Mouse (Mus musculus): ENCODE measurements around the gene Lst1. TPM values are rescaled to one million over a fixed set of nuclear protein-coding genes. Genes with fewer than 3 reads are reported as not detected.

Gene Lst1
- polyA plus RNA-seq, 1 experiment from 2014 or later = 8.0 TPM

- Histone ChIP-seq H3K9me3 (replicated peaks; ENCODE audit: control insufficient read depth, low read length) (no peaks in the 10 kb centered on the region), H3K4me2 (ENCODE audit: low read length) (no peak overlapping the region), H3K4me1 (ENCODE audit: control insufficient read depth, insufficient read depth, low read length) (no peaks in the 10 kb centered on the region), H3K4me3 (ENCODE audit: low read depth, low read length) (no peak overlapping the region), H3K9ac (ENCODE audit: low read length) (no peak overlapping the region), H3K36me3 (ENCODE audit: control insufficient read depth, insufficient read depth, low read length) (no peaks in the 10 kb centered on the region), H3K27ac (ENCODE audit: low read depth, low read length) (no peak overlapping the region), H3K27me3 (replicated peaks; ENCODE audit: control insufficient read depth, insufficient read depth, low read length) (no peaks in the 10 kb centered on the region)
- 86% methylated on average over 5 of the region's 5 CpGs for WGBS
- ATAC-seq (no peak), DNase-seq (ENCODE audit: low spot score) (no peak)
These were observed 8.1 kb downstream of the Lst1 start for GRCm38 (mm10) chr17:35180093-35180492.

- H3K27me3 ChIP-seq (replicated peaks; ENCODE audit: control insufficient read depth, insufficient read depth, low read length) = no peaks in the 10 kb centered on the region
- peak; percentile 59 for DNase-seq (ENCODE audit: low spot score)
- no peaks in the 10 kb centered on the region for H3K4me1 ChIP-seq (ENCODE audit: control insufficient read depth, insufficient read depth, low read length)
- H3K9me3 ChIP-seq (replicated peaks; ENCODE audit: control insufficient read depth, low read length) = no peaks in the 10 kb centered on the region
- no peaks in the 10 kb centered on the region for H3K36me3 ChIP-seq (ENCODE audit: control insufficient read depth, insufficient read depth, low read length)
- no peak overlapping the region for H3K4me2 ChIP-seq (ENCODE audit: low read length)
- H3K27ac ChIP-seq (ENCODE audit: low read depth, low read length) = no peak overlapping the region
- no peak overlapping the region for H3K4me3 ChIP-seq (ENCODE audit: low read depth, low read length)
- no peak overlapping the region for H3K9ac ChIP-seq (ENCODE audit: low read length)
- ATAC-seq = 0 out of 2 replicates have a peak, but pooled peaks have one; percentile 32
- WGBS = 9% methylated on average over 5 of the region's 5 CpGs
These were observed 9.7 kb downstream of the Lst1 start for GRCm38 (mm10) chr17:35178528-35178927.

DNA sequence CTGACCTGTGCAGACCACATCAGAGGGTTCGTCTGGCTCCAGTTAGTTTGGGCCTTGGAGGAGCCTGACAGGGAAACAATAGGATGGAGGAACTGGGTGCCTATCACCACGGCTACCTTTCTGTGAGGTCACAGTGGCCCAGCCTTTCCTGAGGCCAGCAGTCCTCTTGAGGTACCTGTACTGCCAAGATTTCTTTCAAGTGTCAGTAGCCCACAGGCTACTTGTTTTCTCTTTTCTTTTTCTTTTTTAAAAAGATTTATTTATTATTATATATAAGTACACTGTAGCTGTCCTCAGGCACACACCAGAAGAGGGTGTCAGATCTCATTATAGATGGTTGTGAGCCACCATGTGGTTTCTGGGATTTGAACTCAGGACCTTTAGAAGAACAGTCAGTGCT is 12.3 kb downstream of the Lst1 start, which contains the start of gene Aif1:
Gene Aif1 (minus strand): TSS at position 101 of the 400 bp plus-strand sequence.
- no peak for ATAC-seq
- H3K9ac ChIP-seq (ENCODE audit: low read length) = no peak within 1 kb of the TSS
- 47% methylated on average over 2 of the region's 2 CpGs for WGBS

DNA sequence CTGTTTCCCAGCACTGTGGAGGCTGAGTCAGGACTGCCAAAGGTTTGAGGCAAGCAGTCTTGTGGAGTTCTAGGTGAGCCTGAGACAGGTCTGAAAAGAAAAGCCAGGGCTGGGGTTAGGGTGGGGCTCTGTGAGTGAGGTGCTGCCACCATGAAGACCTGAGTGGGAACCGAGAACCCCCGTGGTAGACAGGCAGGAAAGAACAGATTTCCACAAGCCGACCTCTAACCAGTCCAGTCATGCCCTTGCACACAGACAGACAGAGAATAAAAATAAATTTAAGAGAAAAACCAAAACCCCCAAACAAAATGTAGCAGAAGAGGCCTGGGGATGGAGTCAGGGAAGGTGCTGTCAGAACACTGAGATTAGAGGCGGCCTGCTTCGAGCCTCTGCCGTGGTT is 12.9 kb downstream of the Lst1 start:
- Histone ChIP-seq H3K36me3 (ENCODE audit: control insufficient read depth, insufficient read depth, low read length) (no peaks in the 10 kb centered on the region), H3K9me3 (replicated peaks; ENCODE audit: control insufficient read depth, low read length) (no peaks in the 10 kb centered on the region), H3K9ac (ENCODE audit: low read length) (no peak overlapping the region), H3K4me3 (ENCODE audit: low read depth, low read length) (no peak overlapping the region), H3K27me3 (replicated peaks; ENCODE audit: control insufficient read depth, insufficient read depth, low read length) (no peaks in the 10 kb centered on the region), H3K27ac (ENCODE audit: low read depth, low read length) (no peak overlapping the region), H3K4me2 (ENCODE audit: low read length) (no peak overlapping the region), H3K4me1 (ENCODE audit: control insufficient read depth, insufficient read depth, low read length) (no peaks in the 10 kb centered on the region)
- 71% methylated on average over 6 of the region's 6 CpGs for WGBS
- DNase-seq (ENCODE audit: low spot score) (no peak), ATAC-seq (no peak)

More for the DNA sequence above, 12.3 kb downstream of the Lst1 start, which contains the start of gene Aif1:
- H3K4me1 ChIP-seq (ENCODE audit: control insufficient read depth, insufficient read depth, low read length) = no peaks in the 10 kb centered on the region
- H3K4me3 ChIP-seq (ENCODE audit: low read depth, low read length) = no peak within 1 kb of the TSS
- H3K36me3 ChIP-seq (ENCODE audit: control insufficient read depth, insufficient read depth, low read length) = no peaks in the 10 kb centered on the region
- H3K27ac ChIP-seq (ENCODE audit: low read depth, low read length) = no peak within 1 kb of the TSS
- no peak for DNase-seq (ENCODE audit: low spot score)
- H3K9me3 ChIP-seq (replicated peaks; ENCODE audit: control insufficient read depth, low read length) = no peaks in the 10 kb centered on the region
- no peak within 1 kb of the TSS for H3K4me2 ChIP-seq (ENCODE audit: low read length)
- no peaks in the 10 kb centered on the region for H3K27me3 ChIP-seq (replicated peaks; ENCODE audit: control insufficient read depth, insufficient read depth, low read length)

- no peaks in the 10 kb centered on the region for H3K36me3 ChIP-seq (ENCODE audit: control insufficient read depth, insufficient read depth, low read length)
- no peak for DNase-seq (ENCODE audit: low spot score)
- H3K27me3 ChIP-seq (replicated peaks; ENCODE audit: control insufficient read depth, insufficient read depth, low read length) = no peaks in the 10 kb centered on the region
- no peak overlapping the region for H3K4me2 ChIP-seq (ENCODE audit: low read length)
- H3K27ac ChIP-seq (ENCODE audit: low read depth, low read length) = no peak overlapping the region
- WGBS = 78% methylated on average over 8 of the region's 8 CpGs
- no peaks in the 10 kb centered on the region for H3K4me1 ChIP-seq (ENCODE audit: control insufficient read depth, insufficient read depth, low read length)
- no peak overlapping the region for H3K9ac ChIP-seq (ENCODE audit: low read length)
- no peak overlapping the region for H3K4me3 ChIP-seq (ENCODE audit: low read depth, low read length)
- no peaks in the 10 kb centered on the region for H3K9me3 ChIP-seq (replicated peaks; ENCODE audit: control insufficient read depth, low read length)
- ATAC-seq = no peak
These were observed 13.8 kb downstream of the Lst1 start for GRCm38 (mm10) chr17:35174201-35174977.

DNA sequence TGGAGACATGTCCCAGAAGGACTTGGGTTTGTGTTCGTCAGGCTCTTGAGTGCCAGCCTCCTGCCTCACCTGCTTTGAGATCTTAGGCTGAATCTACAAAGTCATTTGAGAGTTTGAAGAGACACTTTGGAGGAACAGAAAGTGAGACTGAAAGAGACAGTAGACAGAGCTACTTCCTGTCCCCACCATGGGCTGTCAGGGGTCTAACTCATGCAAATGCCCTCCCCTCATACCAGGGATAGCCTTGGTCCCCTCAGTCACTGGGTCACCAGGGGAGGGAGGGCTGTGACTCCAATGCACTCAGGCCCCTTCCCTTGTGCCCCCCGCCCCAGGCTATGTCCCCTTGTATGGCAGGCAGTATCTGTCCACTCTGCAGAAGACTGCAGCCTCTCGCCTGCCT is 14.9 kb downstream of the Lst1 start:
- no peaks in the 10 kb centered on the region for H3K4me1 ChIP-seq (ENCODE audit: control insufficient read depth, insufficient read depth, low read length)
- H3K4me2 ChIP-seq (ENCODE audit: low read length) = no peak overlapping the region
- DNase-seq (ENCODE audit: low spot score) = no peak
- no peaks in the 10 kb centered on the region for H3K27me3 ChIP-seq (replicated peaks; ENCODE audit: control insufficient read depth, insufficient read depth, low read length)
- no peaks in the 10 kb centered on the region for H3K9me3 ChIP-seq (replicated peaks; ENCODE audit: control insufficient read depth, low read length)
- no peak overlapping the region for H3K27ac ChIP-seq (ENCODE audit: low read depth, low read length)
- ATAC-seq = no peak
- H3K4me3 ChIP-seq (ENCODE audit: low read depth, low read length) = no peak overlapping the region
- no peak overlapping the region for H3K9ac ChIP-seq (ENCODE audit: low read length)
- H3K36me3 ChIP-seq (ENCODE audit: control insufficient read depth, insufficient read depth, low read length) = no peaks in the 10 kb centered on the region
- WGBS = 72% methylated on average over 3 of the region's 3 CpGs

- DNase-seq (ENCODE audit: low spot score) (no peak), ATAC-seq (no peak)
- no peaks in the 10 kb centered on the region for H3K9me3 ChIP-seq (replicated peaks; ENCODE audit: control insufficient read depth, low read length)
- H3K9ac ChIP-seq (ENCODE audit: low read length) = no peak overlapping the region
- no peak overlapping the region for H3K4me2 ChIP-seq (ENCODE audit: low read length)
- no peak overlapping the region for H3K4me3 ChIP-seq (ENCODE audit: low read depth, low read length)
- H3K27me3 ChIP-seq (replicated peaks; ENCODE audit: control insufficient read depth, insufficient read depth, low read length) = no peaks in the 10 kb centered on the region
- no peaks in the 10 kb centered on the region for H3K36me3 ChIP-seq (ENCODE audit: control insufficient read depth, insufficient read depth, low read length)
- no peak overlapping the region for H3K27ac ChIP-seq (ENCODE audit: low read depth, low read length)
- no peaks in the 10 kb centered on the region for H3K4me1 ChIP-seq (ENCODE audit: control insufficient read depth, insufficient read depth, low read length)
- WGBS = 65% methylated on average over 11 of the region's 11 CpGs
These were observed 15.6 kb downstream of the Lst1 start for GRCm38 (mm10) chr17:35172445-35173234.

GRCm38 (mm10) chr17:35168541-35169207 is 19.6 kb downstream of the Lst1 start:
- DNase-seq (ENCODE audit: low spot score) (peak; percentile 87), ATAC-seq (no peak)
- H3K36me3 ChIP-seq (ENCODE audit: control insufficient read depth, insufficient read depth, low read length) = no peaks in the 10 kb centered on the region
- H3K4me1 ChIP-seq (ENCODE audit: control insufficient read depth, insufficient read depth, low read length) = peaks cover 6% of the 10 kb centered on the region; the same call in 1 of the 2 replicates
- H3K9ac ChIP-seq (ENCODE audit: low read length) = no peak overlapping the region
- no peak overlapping the region for H3K4me2 ChIP-seq (ENCODE audit: low read length)
- H3K4me3 ChIP-seq (ENCODE audit: low read depth, low read length) = no peak overlapping the region
- no peaks in the 10 kb centered on the region for H3K27me3 ChIP-seq (replicated peaks; ENCODE audit: control insufficient read depth, insufficient read depth, low read length)
- peak overlapping the region; percentile 50; the same call in 1 of the 2 replicates for H3K27ac ChIP-seq (ENCODE audit: low read depth, low read length)
- WGBS = 18% methylated on average over 4 of the region's 4 CpGs
- H3K9me3 ChIP-seq (replicated peaks; ENCODE audit: control insufficient read depth, low read length) = no peaks in the 10 kb centered on the region
